Mouse (Mus musculus) kidney, adult 18-20 months (tissue): ENCODE results near the gene 4933428G20Rik.

Source experiments
- DNase-seq: peaks from one replicate; pipeline ENCODE4 v3.0.0; 2021

Gene 4933428G20Rik

GRCm38 (mm10) chr11:97499865-97500719, at the start of gene 4933428G20Rik:
Gene 4933428G20Rik, minus strand, starts transcription at chr11:97500340.
- DNase-seq = no peak

- DNase-seq = no peak
Observed at GRCm38 (mm10) chr11:97548757-97549156, 48.6 kb upstream of the 4933428G20Rik start.

GRCm38 (mm10) chr11:97547957-97548706, 48.0 kb upstream of the 4933428G20Rik start:
- no peak for DNase-seq

- DNase-seq = peak; percentile 62
Observed at GRCm38 (mm10) chr11:97546804-97547411, 46.8 kb upstream of the 4933428G20Rik start.

- DNase-seq = no peak
Observed at GRCm38 (mm10) chr11:97545808-97546560, 45.8 kb upstream of the 4933428G20Rik start.

GRCm38 (mm10) chr11:97543883-97544282, 43.7 kb upstream of the 4933428G20Rik start:
- no peak for DNase-seq

GRCm38 (mm10) chr11:97543181-97543733, 43.1 kb upstream of the 4933428G20Rik start:
- DNase-seq = peak; percentile 83

- no peak for DNase-seq
Observed at GRCm38 (mm10) chr11:97542171-97543150, 42.3 kb upstream of the 4933428G20Rik start.

GRCm38 (mm10) chr11:97540604-97541003, 40.5 kb upstream of the 4933428G20Rik start:
- peak; percentile 48 for DNase-seq

GRCm38 (mm10) chr11:97540136-97540535, 40.0 kb upstream of the 4933428G20Rik start:
- DNase-seq = no peak

- DNase-seq = no peak
Observed at GRCm38 (mm10) chr11:97539622-97540021, 39.5 kb upstream of the 4933428G20Rik start.

GRCm38 (mm10) chr11:97537580-97538089, 37.5 kb upstream of the 4933428G20Rik start:
- DNase-seq = no peak

GRCm38 (mm10) chr11:97536835-97537579, 36.9 kb upstream of the 4933428G20Rik start:
- no peak for DNase-seq

- DNase-seq = no peak
Observed at GRCm38 (mm10) chr11:97536083-97536747, 36.1 kb upstream of the 4933428G20Rik start.

- DNase-seq = no peak
Observed at GRCm38 (mm10) chr11:97535660-97536059, 35.5 kb upstream of the 4933428G20Rik start.

GRCm38 (mm10) chr11:97535308-97535630, 35.1 kb upstream of the 4933428G20Rik start:
- no peak for DNase-seq

- DNase-seq = no peak
Observed at GRCm38 (mm10) chr11:97534442-97535307, 34.5 kb upstream of the 4933428G20Rik start.

GRCm38 (mm10) chr11:97533653-97534052, 33.5 kb upstream of the 4933428G20Rik start:
- DNase-seq = no peak
